Mouse (Mus musculus) ovary, adult 18-20 months (tissue): ENCODE measurements around the gene Spty2d1.

ENCODE experiments used
- DNase-seq: peaks from one replicate; pipeline ENCODE4 v3.0.0; 2022; ENCODE audit warnings: low spot score, mixed read lengths

Gene Spty2d1

DNA sequence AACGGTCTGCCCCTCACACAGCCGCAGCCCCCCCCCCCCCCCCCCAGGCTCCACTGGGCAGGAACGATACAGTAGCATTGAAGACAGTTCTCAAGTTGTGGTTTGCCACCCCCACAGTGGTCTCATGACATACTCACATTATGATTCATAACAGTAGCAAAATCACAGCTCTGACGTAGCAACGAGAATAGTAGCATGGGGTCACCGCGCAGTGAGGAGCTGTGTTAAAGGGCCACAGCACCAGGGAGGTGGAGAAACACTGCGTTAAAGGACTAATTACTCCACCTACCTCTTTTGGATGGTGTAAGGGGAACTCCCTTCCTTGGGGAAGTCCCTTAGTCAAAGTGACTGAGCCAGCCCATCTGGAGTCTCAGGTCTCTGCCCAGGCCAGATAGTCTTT is 14.3 kb upstream of the Spty2d1 start:
- DNase-seq: no peak

DNA sequence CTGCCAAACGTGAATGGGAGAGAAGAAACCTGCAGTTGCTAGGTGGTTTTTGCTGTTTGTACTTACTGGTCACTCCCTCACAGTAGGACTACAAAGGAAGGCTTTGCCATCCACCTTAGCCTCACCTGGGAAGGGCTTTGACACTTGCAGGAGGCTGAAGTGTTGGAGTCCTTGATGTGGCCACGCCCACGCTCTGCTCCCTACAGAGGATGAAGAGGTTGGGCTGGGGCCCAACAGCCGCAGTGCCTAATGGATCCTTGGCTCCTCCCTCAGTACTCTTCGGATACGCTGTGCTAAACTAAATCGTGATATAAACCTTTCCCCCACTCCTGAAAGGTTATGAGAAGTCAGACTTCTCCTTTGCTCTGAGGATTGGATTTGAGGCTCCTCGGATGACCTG is 12.7 kb upstream of the Spty2d1 start:
- peak; percentile 25 for DNase-seq

DNA sequence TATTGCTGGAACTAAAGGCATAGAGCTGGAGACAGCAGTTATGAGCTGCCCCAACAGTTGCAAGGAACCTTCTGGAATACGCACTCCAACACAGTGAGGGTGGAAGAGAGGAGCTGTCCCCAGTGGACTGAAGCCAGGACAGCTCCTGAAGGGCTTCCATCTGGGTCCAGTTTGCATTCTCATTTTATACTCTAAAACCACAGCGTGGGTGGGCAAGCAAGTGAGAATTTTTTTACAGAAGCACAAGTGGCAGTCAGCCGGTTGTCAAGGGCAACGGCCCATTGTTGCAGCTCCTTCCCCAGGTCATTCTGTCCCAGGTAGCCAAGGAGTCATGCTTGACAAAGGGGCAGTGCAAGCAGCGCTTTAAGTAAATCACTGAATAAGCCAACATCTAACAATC is 11.4 kb upstream of the Spty2d1 start:
- DNase-seq: peak; percentile 63

DNA sequence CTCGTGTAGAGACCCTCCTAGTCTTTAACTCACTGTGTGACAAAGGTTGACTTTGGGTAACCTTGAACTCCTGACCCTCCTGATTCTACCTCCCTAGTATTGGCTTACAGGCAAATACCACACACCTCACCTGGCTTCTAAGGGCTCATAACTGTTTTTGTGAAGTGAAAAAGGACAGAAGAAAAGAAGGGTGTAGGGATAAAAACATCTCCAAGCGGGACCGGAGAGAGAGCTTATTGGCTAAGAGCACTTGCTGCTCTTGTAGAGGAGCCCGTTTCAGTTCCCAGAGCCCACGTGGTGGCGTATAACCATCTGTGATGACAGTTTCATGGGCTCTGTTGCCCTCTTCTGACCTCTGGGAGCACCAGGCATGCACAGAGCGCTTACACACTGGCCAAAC is 8.9 kb upstream of the Spty2d1 start:
- DNase-seq: no peak

DNA sequence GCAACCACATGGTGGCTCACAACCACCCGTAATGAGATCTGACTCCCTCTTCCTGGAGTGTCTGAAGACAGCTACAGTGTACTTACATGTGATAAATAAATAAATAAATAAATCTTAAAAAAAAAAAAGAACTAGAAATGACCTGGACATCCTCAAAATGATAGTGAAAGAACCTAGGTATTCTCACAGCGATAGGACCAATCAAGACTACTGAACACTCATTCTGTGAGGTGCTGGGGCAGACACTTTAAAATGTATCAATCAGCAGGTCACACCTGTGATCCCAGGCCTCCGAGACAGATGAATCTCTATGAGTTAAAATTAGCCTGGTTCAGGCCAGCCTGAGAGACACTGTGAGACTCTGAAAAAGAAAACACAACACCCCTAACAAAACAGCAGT is 8.4 kb upstream of the Spty2d1 start:
- DNase-seq: no peak

DNA sequence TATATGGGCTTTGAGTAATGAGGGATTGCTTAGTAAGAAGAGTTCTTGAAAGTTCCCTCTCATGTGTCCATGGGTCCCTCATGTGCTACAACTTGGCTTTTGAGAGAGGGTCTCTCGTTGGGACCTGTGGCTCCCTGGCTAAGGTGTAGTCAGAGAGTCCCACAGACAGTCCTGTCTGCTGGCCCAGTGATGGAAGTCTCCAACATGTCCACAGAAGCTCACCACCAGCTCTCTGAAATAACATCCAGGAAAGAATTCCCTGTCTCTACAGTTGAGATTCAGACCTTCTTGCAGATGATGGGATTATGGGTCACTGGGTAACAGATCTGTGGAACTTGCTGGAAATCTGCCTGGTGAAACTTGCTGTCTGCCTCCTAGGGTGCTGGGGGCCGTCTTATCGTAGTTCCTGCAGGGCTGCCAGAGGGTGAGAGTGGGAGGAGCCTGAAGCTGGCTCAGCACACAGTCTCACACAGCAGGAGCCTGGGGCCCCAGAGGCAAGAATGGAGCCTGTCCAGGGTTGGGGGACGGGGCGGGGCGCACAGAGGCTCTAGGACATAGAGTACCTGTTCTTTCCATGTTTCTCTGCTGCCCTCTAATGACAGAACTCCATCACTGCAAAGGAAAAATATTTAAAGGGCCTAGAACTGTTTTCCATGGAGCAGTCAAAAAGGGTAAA is 7.3 kb upstream of the Spty2d1 start:
- DNase-seq: peak; percentile 86

DNA sequence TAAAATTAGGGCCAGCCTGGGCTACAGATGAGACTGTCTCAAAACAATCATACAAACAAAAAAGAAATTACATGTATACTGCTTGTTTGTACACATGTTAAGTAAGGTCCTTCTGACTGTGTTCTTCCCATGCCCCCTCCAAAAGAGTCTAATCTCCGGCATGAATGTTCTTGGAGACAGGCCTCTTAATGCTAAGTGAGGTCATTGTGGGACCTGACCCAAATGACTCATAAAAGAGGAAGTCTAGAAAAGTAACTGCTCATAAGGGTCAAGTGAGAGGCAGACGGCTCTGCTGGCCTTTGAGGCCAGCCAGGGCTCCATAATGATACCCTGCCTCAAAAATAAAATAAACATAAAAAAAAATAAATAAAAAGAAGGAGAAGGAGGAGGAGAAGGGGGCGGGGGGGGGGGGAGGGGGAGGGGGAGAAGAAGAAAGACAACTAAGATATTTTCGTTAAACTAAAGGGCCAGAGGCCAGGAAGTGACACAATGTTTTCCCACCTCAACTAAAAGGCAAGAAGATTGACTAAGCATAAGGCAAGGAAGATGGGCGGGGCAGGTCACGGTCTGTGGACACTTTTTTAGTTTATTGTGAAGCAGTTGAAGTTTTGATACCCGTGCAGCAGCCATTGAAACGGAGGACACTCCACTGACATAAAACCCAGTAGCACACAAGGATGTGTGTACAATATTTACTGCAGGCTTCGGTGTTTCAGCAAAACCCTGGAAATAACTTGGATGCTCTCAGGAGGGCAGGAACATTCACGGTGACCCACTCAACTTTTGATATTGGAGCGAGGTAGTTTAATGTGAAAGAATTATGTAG is 6.6 kb upstream of the Spty2d1 start:
- DNase-seq: no peak

DNA sequence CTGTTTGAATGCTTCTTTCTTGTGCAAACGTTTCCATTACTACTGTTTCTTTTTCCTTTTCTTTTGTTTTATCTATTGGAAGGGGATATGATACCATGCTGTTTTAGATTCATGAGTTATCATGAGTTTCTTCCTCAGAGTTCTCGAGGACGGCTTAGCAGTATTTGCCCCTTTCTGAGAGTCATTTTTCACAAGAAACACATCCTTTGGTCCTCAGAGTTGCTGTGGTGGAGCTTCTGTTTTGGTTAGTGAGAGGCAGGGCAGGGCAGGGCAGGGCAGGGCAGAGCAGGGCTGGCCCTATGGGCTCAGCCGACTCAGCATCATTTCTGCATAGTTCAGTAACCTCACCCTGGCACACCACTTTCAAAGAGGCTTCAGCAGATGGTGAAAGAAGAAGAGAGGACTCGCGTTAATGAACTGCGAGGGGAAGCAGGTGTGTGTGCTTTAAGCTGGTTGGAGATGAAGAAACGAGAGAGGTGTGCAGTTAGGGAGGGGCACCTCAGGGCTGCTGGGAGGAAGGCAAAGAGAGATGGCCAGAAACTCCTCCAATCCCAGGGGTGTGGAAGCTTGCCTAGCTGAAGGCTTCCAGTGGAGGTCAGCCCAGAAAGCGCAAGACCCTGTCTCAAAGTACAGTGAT is 5.0 kb upstream of the Spty2d1 start:
- DNase-seq: no peak

DNA sequence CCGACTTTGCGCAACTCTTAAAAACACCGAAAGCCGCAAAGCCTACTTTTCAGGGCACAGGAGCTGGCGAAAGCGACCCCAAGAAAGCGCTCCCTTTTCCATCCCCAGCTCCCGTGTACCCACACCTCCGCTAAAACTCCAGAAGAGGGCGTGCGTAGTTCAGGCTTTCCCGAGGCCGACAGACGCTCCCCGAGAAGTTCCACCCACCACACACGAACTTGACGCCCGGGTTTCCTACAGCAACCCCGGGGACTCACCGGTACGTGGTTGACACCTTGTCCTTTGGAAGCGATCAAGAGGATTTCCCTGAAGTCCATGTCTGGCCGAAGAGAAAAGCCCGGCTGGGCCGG is 418 bp downstream of the Spty2d1 start:
- no peak for DNase-seq

DNA sequence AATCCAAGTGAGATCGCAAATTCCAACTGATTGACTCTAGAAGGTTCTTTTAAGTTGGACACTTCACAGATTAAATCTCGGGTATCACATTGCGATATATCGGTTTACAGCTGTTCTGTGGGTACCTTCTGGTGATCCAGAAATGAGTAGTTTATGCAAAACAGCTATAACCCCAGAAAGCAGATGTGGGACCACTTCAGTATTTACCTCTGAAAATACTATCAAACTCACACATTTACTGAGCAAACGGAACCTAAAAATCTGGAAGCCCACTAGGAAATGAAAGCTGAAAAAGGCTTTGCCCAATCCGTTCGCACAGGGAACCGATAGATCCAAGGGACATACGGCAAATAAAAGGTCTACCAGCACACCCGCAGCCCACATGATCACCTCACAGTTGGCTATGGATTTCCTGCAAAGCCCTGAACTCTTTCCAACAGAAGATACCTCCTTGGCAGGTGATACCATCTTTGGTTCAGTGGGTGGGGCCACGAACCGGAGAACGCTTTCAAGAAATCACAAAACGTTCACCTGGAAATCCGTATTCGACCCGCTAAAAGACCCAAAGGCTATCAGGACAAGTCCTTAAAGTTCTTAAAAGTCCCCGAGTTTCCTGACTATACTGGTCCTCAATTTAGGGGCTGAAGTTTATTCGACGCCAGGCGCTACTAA is 966 bp downstream of the Spty2d1 start:
- DNase-seq: no peak

DNA sequence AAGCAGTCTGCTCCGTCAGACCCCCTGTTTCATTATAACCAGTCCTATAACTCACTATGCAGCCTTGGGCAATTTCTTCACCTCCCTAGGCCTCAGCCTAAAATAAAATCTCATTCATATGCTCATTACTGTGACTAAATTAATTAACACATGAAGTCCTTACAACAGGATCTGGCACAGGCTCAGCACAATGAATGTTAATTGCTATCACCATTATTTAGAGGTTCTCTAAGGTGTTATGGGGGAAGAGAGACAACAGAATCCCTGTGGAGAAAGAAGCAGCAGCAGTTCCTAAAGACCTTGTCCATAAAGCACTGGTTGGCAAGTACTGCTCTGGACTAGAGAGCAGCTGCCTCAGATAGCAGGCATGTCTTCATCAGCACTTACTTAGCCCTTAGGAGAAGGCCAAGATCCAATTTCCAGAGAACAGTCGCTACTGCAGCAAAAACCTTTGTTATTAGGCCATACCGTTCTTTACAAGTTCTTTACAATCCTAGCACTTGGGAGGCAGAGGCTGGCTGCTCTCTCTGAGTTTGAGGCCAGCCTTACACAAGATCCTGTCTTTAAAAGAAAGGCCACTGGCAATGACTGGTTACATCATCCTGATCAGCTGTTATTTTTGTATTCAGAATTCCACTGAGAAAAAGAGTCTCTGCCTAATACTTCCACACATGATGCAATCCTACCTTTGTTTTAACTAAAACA is 4.6 kb downstream of the Spty2d1 start:
- DNase-seq: no peak

DNA sequence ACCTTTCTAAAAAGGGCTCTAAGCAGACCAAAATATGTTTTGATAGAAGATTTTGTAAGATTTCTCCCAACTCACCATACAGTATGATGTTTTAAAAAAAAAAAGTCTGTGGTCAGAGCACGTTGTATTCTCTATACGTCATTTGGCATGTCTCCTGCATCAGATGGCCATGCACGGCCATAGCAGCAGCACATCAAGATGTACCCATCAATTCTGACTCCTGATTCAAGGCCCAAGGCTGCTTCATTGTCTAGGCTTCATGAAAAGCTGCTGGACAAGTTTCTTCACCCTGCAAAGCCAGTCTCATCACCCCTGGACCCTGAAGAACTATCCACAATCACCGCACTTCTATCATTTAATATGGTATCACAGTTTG is 6.3 kb downstream of the Spty2d1 start:
- DNase-seq: no peak

DNA sequence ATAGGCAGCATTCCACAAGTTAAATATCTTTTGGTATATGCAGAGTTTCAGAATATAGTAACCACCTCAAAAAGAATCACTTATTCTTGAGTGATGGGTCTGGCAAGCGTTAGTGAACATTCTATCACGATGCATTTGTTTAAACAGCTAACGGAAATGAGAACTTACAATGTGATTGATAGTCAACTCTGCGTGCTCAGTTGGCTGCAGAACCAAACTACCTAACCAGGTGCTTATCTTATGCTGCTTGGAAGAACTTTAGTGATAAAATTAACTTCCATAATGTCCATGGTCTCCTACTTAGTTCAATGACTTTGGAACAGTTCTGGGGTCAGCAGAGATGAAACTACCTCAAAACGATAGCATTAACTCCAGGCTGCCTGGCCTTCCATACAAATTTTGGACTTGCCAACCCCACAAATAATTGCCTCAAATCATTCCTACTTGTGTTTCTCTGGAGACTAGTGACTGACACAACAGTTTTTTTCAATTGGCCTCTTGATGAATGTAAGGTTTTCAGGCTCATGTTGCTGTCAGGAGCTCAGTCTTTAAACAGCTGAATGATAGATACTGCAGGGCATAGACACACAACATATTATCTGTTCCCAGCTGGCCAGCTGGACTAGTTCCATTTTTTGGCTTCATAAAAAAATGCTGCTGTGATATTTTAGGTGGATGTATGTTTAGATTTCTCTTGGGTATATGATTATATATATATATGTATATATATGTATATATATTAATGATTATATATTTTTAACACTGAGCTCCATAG is 6.9 kb downstream of the Spty2d1 start:
- DNase-seq: no peak

DNA sequence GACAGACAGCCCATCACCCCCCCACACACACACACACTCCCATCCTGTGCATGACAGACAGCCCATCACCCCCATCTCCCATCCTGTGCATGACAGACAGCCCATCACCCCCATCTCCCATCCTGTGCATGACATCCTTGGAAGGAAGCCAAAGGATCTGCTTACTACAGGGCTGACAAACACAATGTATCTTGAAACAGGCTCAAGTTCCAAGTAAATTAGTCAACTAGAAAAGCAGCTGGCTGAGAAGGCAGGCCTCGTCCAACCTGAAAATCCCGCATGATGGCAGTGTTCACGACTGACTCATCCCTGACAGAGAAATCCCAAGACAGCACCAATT is 7.6 kb downstream of the Spty2d1 start:
- DNase-seq: no peak

DNA sequence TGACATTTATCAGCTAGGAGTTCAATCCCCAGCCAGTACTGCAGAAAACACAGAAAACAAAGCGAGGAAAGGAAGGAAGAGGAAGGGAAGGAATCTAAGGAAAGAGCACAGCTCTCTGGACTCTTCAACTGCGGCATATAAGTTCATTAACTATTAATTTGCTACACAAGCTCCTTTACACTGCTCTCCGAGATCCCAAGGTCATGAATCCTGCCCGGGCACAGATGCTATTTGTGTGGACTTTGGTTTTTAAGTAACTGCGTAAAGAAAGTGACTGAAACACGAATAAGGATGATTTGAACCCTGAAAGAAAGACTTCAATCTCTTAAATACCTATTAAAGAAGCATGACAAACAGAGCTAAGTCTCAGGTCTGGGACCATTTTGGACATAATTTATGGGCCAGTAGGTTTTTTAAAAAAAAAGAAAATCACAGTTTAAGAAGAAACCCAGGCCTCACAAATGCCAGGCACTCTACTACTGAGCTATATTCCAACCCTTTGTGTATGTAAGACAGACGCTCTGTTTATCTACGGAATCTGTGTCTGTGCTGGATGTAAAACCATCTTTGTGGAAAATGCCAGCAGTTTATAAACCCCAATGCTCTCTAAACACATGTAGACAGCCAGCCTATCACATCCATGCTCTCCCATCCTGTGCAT is 8.1 kb downstream of the Spty2d1 start:
- DNase-seq: no peak

DNA sequence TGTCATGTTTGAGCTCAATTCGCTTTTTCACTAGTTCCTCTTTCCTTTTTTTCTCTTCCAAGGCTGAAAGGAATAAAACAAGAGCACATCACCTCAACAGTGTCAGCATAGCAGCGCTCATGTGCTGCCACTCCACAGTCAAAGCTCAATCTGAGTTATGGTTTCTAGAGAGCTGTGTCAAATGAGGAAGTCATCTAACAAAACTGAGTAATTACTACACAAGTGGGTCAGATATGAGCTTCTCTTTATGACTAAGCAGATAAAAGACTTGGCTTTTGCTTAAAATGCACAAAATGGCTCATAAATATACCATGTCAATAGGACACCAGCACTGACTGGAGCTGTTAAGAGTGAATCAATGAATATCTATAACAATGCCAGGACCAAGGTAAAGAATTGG is 9.3 kb downstream of the Spty2d1 start:
- no peak for DNase-seq

DNA sequence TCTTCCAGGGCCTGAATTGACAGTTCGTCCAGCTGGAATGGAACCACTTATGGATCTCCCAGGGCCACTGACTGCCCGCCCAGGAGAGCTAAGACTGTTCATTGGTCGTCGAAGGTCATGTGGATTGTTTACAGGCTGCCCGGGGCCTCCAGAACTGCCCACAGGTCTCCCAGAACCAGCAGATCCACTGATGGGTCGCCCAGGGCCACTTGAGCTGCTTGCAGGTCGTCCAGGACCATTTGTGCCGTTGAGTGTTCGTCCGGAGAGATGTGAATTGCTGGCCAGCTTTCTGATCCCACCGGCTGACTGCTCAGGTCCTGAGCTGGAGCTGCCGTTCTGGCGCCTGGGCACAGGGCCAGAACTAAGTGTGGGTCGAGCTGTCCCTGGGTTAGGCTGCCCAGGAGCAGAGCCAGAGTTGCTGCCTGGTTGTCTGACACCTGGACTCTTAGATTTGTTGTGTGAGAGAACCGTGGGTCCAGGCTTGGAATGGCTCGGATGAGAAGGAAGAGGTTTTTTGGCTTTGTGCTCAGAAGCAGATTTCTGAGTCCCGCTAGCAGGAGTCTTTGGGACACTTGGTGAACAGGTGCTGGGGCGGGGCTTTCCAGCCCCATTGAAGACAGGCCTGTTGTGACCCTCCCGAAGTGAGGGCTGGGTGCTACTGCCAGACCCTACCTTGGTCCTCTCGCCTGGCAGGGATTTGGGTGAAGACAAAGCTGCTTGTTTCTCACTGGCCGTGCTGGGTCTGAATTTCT is 10.4 kb downstream of the Spty2d1 start:
- DNase-seq: peak; percentile 65

DNA sequence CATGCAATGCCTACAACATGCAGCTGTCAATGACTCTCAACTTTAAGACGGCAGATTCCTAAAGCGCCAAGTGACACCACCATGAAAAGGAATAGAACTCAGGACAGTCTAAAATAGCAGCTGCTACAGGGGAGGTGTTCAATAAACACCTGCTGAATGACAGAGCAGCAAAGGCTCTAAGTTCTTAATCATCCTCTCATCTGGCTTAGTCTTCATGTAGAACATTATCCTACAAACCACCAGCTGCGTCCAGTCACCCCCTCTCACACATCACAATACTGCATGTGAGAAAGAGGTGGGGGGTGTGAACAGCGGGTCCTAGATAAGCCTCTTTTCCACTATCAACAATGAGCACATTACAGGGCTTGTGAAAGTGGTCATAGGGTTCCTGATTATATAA is 11.2 kb downstream of the Spty2d1 start:
- DNase-seq: no peak

DNA sequence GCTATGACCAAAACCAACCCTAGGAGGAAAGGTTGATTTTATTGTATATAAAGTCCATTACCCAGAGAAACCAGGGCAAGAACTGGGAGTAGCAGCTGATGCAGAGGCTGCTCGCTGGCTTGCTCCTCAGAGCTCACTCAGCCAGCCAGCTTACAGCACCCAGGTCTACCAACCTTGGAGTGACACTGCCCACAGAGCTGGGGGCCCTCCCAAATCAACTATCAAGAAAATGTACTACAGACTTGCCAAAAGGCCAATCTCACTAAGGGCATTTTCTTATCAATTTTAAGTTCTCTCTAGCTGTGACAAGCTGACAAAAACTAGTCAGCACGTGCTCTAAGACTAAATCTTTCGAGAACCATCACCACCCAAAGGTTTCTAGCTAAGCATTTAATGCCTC is 12.7 kb downstream of the Spty2d1 start:
- no peak for DNase-seq

DNA sequence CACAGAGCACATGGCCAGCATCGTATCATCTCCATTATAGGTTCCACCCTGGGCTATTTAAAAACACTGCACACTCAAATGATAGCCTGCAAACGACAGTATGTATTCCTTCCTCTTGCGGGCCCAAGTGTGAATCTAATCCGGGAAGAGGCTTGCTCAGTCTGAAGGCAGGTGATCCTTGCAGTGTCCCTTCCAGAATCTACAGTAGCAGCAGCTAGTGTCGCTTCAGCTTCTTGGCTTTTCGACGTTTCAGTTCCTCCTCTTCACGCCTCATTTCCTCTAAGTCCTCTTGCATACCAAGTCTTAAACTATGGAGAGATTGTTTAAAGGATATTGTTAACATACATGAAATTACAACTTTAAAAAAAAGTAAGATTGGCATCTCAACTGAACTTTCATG is 15.1 kb downstream of the Spty2d1 start:
- DNase-seq: no peak
